15 mouse cellular contexts compared by ENCODE assay signal in genomic region chr5:106376781-106377525, GRCm38 (mm10).
DNase-seq lines count a peak whose midpoint lies in the region; ATAC-seq lines count a peak whose summit lies in the region.
"Had no signal": no experiment of that assay in that cellular context is flagged by ENCODE, and none has a peak within 500 bp of the region (broad histone marks: within the 10 kb centered on the region; RNA-seq: fewer than 3 reads in every experiment).

No protein-coding gene starts in this region.

- H3K36me3 ChIP-seq in neural tube, embryonic 12.5 days, result no peaks in the 10 kb centered on the region
- no peaks in the 10 kb centered on the region for H3K36me3 ChIP-seq in limb, embryonic 15.5 days
- no peaks in the 10 kb centered on the region for H3K36me3 ChIP-seq in neural tube, embryonic 15.5 days
- H3K36me3 ChIP-seq: embryonic facial prominence, embryonic 15.5 days; limb, embryonic 12.5 days had no signal

- DNase-seq in cerebellum, postnatal 36 days, result peak; percentile 7 to 15
- no peak for DNase-seq in cerebellum, adult 18-20 months
- DNase-seq in neural tube, embryonic 10.5 days (ENCODE audit: extremely low spot score, low spot score), result no peak
- DNase-seq in testis, postnatal 14 days (ENCODE audit: low spot score), result no peak
- no peak for DNase-seq in thymus, postnatal 25 days
- DNase-seq: adrenal gland, postnatal 36 days; kidney, adult 9 months; lung, adult 2 months; lung, postnatal 4 days; right cerebral cortex, postnatal 4 days had no signal

- no peaks in the 10 kb centered on the region for H3K27me3 ChIP-seq in neural tube, embryonic 12.5 days (replicated peaks)
- no peaks in the 10 kb centered on the region for H3K27me3 ChIP-seq in limb, embryonic 15.5 days
- no peaks in the 10 kb centered on the region for H3K27me3 ChIP-seq in neural tube, embryonic 15.5 days (replicated peaks)
- H3K27me3 ChIP-seq: embryonic facial prominence, embryonic 15.5 days; limb, embryonic 12.5 days had no signal

- H3K4me3 ChIP-seq in neural tube, embryonic 12.5 days, result no peak overlapping the region
- 0 out of 2 replicates have a peak overlapping the region, but pooled peaks have one; percentile 7 for H3K4me3 ChIP-seq in limb, embryonic 15.5 days
- H3K4me3 ChIP-seq in neural tube, embryonic 15.5 days (replicated peaks), result no peak overlapping the region
- H3K4me3 ChIP-seq: embryonic facial prominence, embryonic 15.5 days; limb, embryonic 12.5 days had no signal

- no peaks in the 10 kb centered on the region for H3K9me3 ChIP-seq in neural tube, embryonic 12.5 days
- H3K9me3 ChIP-seq in limb, embryonic 15.5 days, result no peaks in the 10 kb centered on the region
- no peaks in the 10 kb centered on the region for H3K9me3 ChIP-seq in neural tube, embryonic 15.5 days (replicated peaks)
- H3K9me3 ChIP-seq: embryonic facial prominence, embryonic 15.5 days; limb, embryonic 12.5 days had no signal

- H3K4me2 ChIP-seq in neural tube, embryonic 12.5 days (replicated peaks), result no peak overlapping the region
- H3K4me2 ChIP-seq in limb, embryonic 15.5 days, result peak overlapping the region; percentile 19; the same call in 1 of the 2 replicates
- H3K4me2 ChIP-seq in neural tube, embryonic 15.5 days, result peak overlapping the region; percentile 27; the same call in 1 of the 2 replicates
- H3K4me2 ChIP-seq: embryonic facial prominence, embryonic 15.5 days; limb, embryonic 12.5 days had no signal

- ATAC-seq in neural tube, embryonic 12.5 days (ENCODE audit: low FRiP score, low read depth), result peak; percentile 72
- no peak for ATAC-seq in limb, embryonic 15.5 days (ENCODE audit: insufficient number of reproducible peaks, low FRiP score, low TSS enrichment, low read depth)
- no peak for ATAC-seq in neural tube, embryonic 15.5 days (ENCODE audit: low FRiP score)

- H3K27ac ChIP-seq in neural tube, embryonic 12.5 days, result no peak overlapping the region
- H3K27ac ChIP-seq in limb, embryonic 15.5 days, result no peak overlapping the region
- no peak overlapping the region for H3K27ac ChIP-seq in neural tube, embryonic 15.5 days (replicated peaks)
- H3K27ac ChIP-seq: embryonic facial prominence, embryonic 15.5 days; limb, embryonic 12.5 days had no signal

- no peaks in the 10 kb centered on the region for H3K4me1 ChIP-seq in neural tube, embryonic 12.5 days
- peaks cover 6% of the 10 kb centered on the region; the same call in 1 of the 2 replicates for H3K4me1 ChIP-seq in limb, embryonic 15.5 days
- H3K4me1 ChIP-seq in neural tube, embryonic 15.5 days, result 0 out of 2 replicates have a peak, but pooled peaks cover 3% of the 10 kb centered on the region
- H3K4me1 ChIP-seq: embryonic facial prominence, embryonic 15.5 days had no signal

- 77% methylated on average over 25 of the region's 25 CpGs for WGBS in neural tube, embryonic 12.5 days
- 40% methylated on average over 25 of the region's 25 CpGs for WGBS in limb, embryonic 15.5 days
- 41% methylated on average over 25 of the region's 25 CpGs for WGBS in neural tube, embryonic 15.5 days

- no peak overlapping the region for H3K9ac ChIP-seq in neural tube, embryonic 12.5 days
- no peak overlapping the region for H3K9ac ChIP-seq in limb, embryonic 15.5 days
- H3K9ac ChIP-seq in neural tube, embryonic 15.5 days (replicated peaks), result no peak overlapping the region
- H3K9ac ChIP-seq: embryonic facial prominence, embryonic 15.5 days; limb, embryonic 12.5 days had no signal

Comparison
In these comparisons a context has a peak if more than half of its experiments do, and no peak if none do; other contexts are left out.
1. DNase-seq: peak in cerebellum, postnatal 36 days (2 of 2); none in cerebellum, adult 18-20 months (0 of 2), neural tube, embryonic 10.5 days (single experiment), testis, postnatal 14 days (single experiment) and thymus, postnatal 25 days (single experiment).